Mouse (Mus musculus): ENCODE data around the gene Ccdc92. TPM values are rescaled to one million over a fixed set of nuclear protein-coding genes. Genes with fewer than 3 reads are reported as not detected.
A peak's percentile ranks its signal among the peaks of the same experiment; 100 is the strongest.

Gene Ccdc92
- total RNA-seq (2021) = 10 to 100 TPM; 78.5 to 84.5 TPM

GRCm38 (mm10) chr5:124862013-124862866, at the start of gene Ccdc92, which contains the start of gene Zfp664:
Ccdc92 (minus strand) TSS chr5:124862424.
Zfp664 (plus strand) TSS chr5:124862691.
- DNase-seq (ENCODE audit: low spot score in 2 of 2) = peak; percentile 94 to 95
- intact Hi-C loops (cut with DNase I) = no loop called here

- intact Hi-C loops (cut with DNase I) = no loop called here
- peak; percentile 76 to 82 for DNase-seq (ENCODE audit: low spot score in 2 of 2)
Measured at GRCm38 (mm10) chr5:124908860-124909259, 46.6 kb upstream of the Ccdc92 start.

GRCm38 (mm10) chr5:124906890-124907289, 44.7 kb upstream of the Ccdc92 start:
- intact Hi-C loops (cut with DNase I) = no loop called here
- no peak for DNase-seq (ENCODE audit: low spot score in 2 of 2)

- intact Hi-C loops (cut with DNase I) = loop anchor here (5.0 kb wide), 3 partner anchors 203 to 463 kb away; partner anchors contain the start of gene Ncor2
- no peak for DNase-seq (ENCODE audit: low spot score in 2 of 2)
Measured at GRCm38 (mm10) chr5:124903852-124904251, 41.6 kb upstream of the Ccdc92 start.

- no peak for DNase-seq (ENCODE audit: low spot score in 2 of 2)
- intact Hi-C loops (cut with DNase I) = loop anchor here (5.0 kb wide), 3 partner anchors 205 to 465 kb away; partner anchors contain the start of gene Ncor2
Measured at GRCm38 (mm10) chr5:124902195-124902594, 40.0 kb upstream of the Ccdc92 start.

- peak; percentile 54 to 60 for DNase-seq (ENCODE audit: low spot score in 2 of 2)
- intact Hi-C loops (cut with DNase I) = loop anchor here (2.0 to 5.0 kb wide), 5 partner anchors 113 to 466 kb away; partner anchors contain the start of gene Ncor2
Measured at GRCm38 (mm10) chr5:124901675-124902074, 39.5 kb upstream of the Ccdc92 start.

- intact Hi-C loops (cut with DNase I) = loop anchor here (2.0 to 5.0 kb wide), 5 partner anchors 114 to 466 kb away; partner anchors contain the start of gene Ncor2
- no peak for DNase-seq (ENCODE audit: low spot score in 2 of 2)
Measured at GRCm38 (mm10) chr5:124900738-124901490, 38.7 kb upstream of the Ccdc92 start.

- intact Hi-C loops (cut with DNase I) = loop anchor here (2.0 to 5.0 kb wide), 5 partner anchors 115 to 467 kb away; partner anchors contain the start of gene Ncor2
- peak; percentile 80 to 86 for DNase-seq (ENCODE audit: low spot score in 2 of 2)
Measured at GRCm38 (mm10) chr5:124899945-124900631, 37.9 kb upstream of the Ccdc92 start.

- DNase-seq (ENCODE audit: low spot score in 2 of 2) = no peak
- intact Hi-C loops (cut with DNase I) = no loop called here
Measured at GRCm38 (mm10) chr5:124896135-124896534, 33.9 kb upstream of the Ccdc92 start.

- no peak for DNase-seq (ENCODE audit: low spot score in 2 of 2)
- intact Hi-C loops (cut with DNase I) = no loop called here
Measured at GRCm38 (mm10) chr5:124891921-124892370, 29.7 kb upstream of the Ccdc92 start.

- intact Hi-C loops (cut with DNase I) = no loop called here
- no peak for DNase-seq (ENCODE audit: low spot score in 2 of 2)
Measured at GRCm38 (mm10) chr5:124888661-124889060, 26.4 kb upstream of the Ccdc92 start.

GRCm38 (mm10) chr5:124883877-124884276, 21.7 kb upstream of the Ccdc92 start:
- peak; percentile 60 to 73 for DNase-seq (ENCODE audit: low spot score in 2 of 2)
- intact Hi-C loops (cut with DNase I) = no loop called here

GRCm38 (mm10) chr5:124879801-124880200, 17.6 kb upstream of the Ccdc92 start:
- intact Hi-C loops (cut with DNase I) = no loop called here
- no peak for DNase-seq (ENCODE audit: low spot score in 2 of 2)

- no peak for DNase-seq (ENCODE audit: low spot score in 2 of 2)
- intact Hi-C loops (cut with DNase I) = no loop called here
Measured at GRCm38 (mm10) chr5:124879251-124879650, 17.0 kb upstream of the Ccdc92 start.

GRCm38 (mm10) chr5:124873890-124874601, 11.8 kb upstream of the Ccdc92 start:
- no peak for DNase-seq (ENCODE audit: low spot score in 2 of 2)
- intact Hi-C loops (cut with DNase I) = no loop called here

- intact Hi-C loops (cut with DNase I) = no loop called here
- DNase-seq (ENCODE audit: low spot score in 2 of 2) = no peak
Measured at GRCm38 (mm10) chr5:124873096-124873495, 10.9 kb upstream of the Ccdc92 start.

- no peak for DNase-seq (ENCODE audit: low spot score in 2 of 2)
- intact Hi-C loops (cut with DNase I) = no loop called here
Measured at GRCm38 (mm10) chr5:124872033-124872432, 9.8 kb upstream of the Ccdc92 start.

- intact Hi-C loops (cut with DNase I) = loop anchor here (5.0 kb wide), 1 partner anchor 92 kb away; no protein-coding TSS in a partner anchor
- peak; percentile 56 to 69 for DNase-seq (ENCODE audit: low spot score in 2 of 2)
Measured at GRCm38 (mm10) chr5:124868981-124869380, 6.8 kb upstream of the Ccdc92 start.

Measured in left cerebral cortex, postnatal 36 days (tissue).